Mouse (Mus musculus) layer of hippocampus, adult 11-12 months (tissue): ENCODE measurements around the gene Dnajb7.

Experiments used
- DNase-seq: peaks from one replicate; pipeline ENCODE4 v3.0.0; 2022; ENCODE audit warnings: low spot score

Dnajb7 gene

GRCm38 (mm10) chr15:81365246-81365645, 42.9 kb downstream of the Dnajb7 start:
- DNase-seq, result no peak

GRCm38 (mm10) chr15:81364271-81364670, 43.8 kb downstream of the Dnajb7 start:
- no peak for DNase-seq

GRCm38 (mm10) chr15:81362501-81362900, 45.6 kb downstream of the Dnajb7 start:
- no peak for DNase-seq

GRCm38 (mm10) chr15:81361417-81362015, 46.6 kb downstream of the Dnajb7 start:
- no peak for DNase-seq

GRCm38 (mm10) chr15:81361022-81361404, 47.1 kb downstream of the Dnajb7 start:
- DNase-seq, result no peak

GRCm38 (mm10) chr15:81360345-81361021, 47.6 kb downstream of the Dnajb7 start, which contains the start of gene Slc25a17:
TSS of gene Slc25a17 (minus strand) at chr15:81360812.
- DNase-seq, result peak; percentile 95

GRCm38 (mm10) chr15:81359421-81359820, 48.7 kb downstream of the Dnajb7 start:
- DNase-seq, result no peak

- no peak for DNase-seq
These were observed 49.2 kb downstream of the Dnajb7 start for GRCm38 (mm10) chr15:81358943-81359342.

- DNase-seq, result no peak
These were observed 51.2 kb downstream of the Dnajb7 start for GRCm38 (mm10) chr15:81356946-81357345.
